Mouse (Mus musculus): ENCODE data around the gene Dennd6b. TPM values are rescaled to one million over a fixed set of nuclear protein-coding genes. Genes with fewer than 3 reads are reported as not detected.

Gene Dennd6b
- total and polyA plus RNA-seq, 2 experiments from 2014 or later = 53.3 to 89.6 TPM

- Histone ChIP-seq H3K4me3 (ENCODE audit: low read depth, low read length) (no peak overlapping the region), H3K4me2 (ENCODE audit: low read depth) (peak overlapping the region; percentile 27), H3K27ac (ENCODE audit: low read depth, low read length) (no peak overlapping the region; the same call in 1 of the 2 replicates), H3K27me3 (ENCODE audit: insufficient read depth, low read length) (no peaks in the 10 kb centered on the region), H3K9me3 (ENCODE audit: low read length) (no peaks in the 10 kb centered on the region), H3K9ac (no peak overlapping the region), H3K4me1 (ENCODE audit: insufficient read depth) (peaks cover 15% of the 10 kb centered on the region), H3K36me3 (ENCODE audit: insufficient read depth) (no peaks in the 10 kb centered on the region)
- ATAC-seq = no peak
- no peak for TF ChIP-seq CTCF (IDR thresholded peaks at IDR 0.05; ENCODE audit: low read depth)
- no peak for DNase-seq
- WGBS = 88% methylated on average over 3 of the region's 3 CpGs
These were observed 17.2 kb upstream of the Dennd6b start for GRCm38 (mm10) chr15:89213517-89213916.

GRCm38 (mm10) chr15:89212495-89212894, 16.2 kb upstream of the Dennd6b start:
- peak overlapping the region; percentile 84 for H3K27ac ChIP-seq (ENCODE audit: low read depth, low read length)

GRCm38 (mm10) chr15:89211716-89212461, 15.6 kb upstream of the Dennd6b start:
- under 1% methylated on average over 31 of the region's 35 CpGs for WGBS
- no peak for DNase-seq

More at GRCm38 (mm10) chr15:89212495-89212894, 16.2 kb upstream of the Dennd6b start:
- DNase-seq (no peak), ATAC-seq (no peak)
- peak overlapping the region; percentile 70 for H3K4me3 ChIP-seq (ENCODE audit: low read depth, low read length)
- peak overlapping the region; percentile 70 for H3K4me2 ChIP-seq (ENCODE audit: low read depth)
- H3K27me3 ChIP-seq (ENCODE audit: insufficient read depth, low read length) = no peaks in the 10 kb centered on the region
- WGBS = 48% methylated on average over 6 of the region's 6 CpGs
- no peaks in the 10 kb centered on the region for H3K36me3 ChIP-seq (ENCODE audit: insufficient read depth)
- H3K9ac ChIP-seq = peak overlapping the region; percentile 83
- no peaks in the 10 kb centered on the region for H3K9me3 ChIP-seq (ENCODE audit: low read length)
- TF ChIP-seq CTCF (IDR thresholded peaks at IDR 0.05; ENCODE audit: low read depth) = no peak
- H3K4me1 ChIP-seq (ENCODE audit: insufficient read depth) = peaks cover 15% of the 10 kb centered on the region

GRCm38 (mm10) chr15:89210915-89211715, 14.8 kb upstream of the Dennd6b start, which contains the start of gene Ppp6r2:
Gene Ppp6r2, plus strand, starts transcription at chr15:89211553.
- Histone ChIP-seq H3K9me3 (ENCODE audit: low read length) (no peaks in the 10 kb centered on the region), H3K4me2 (ENCODE audit: low read depth) (peak within 1 kb of the TSS; percentile 70), H3K36me3 (ENCODE audit: insufficient read depth) (no peaks in the 10 kb centered on the region), H3K4me3 (ENCODE audit: low read depth, low read length) (peak within 1 kb of the TSS; percentile 70), H3K27me3 (ENCODE audit: insufficient read depth, low read length) (no peaks in the 10 kb centered on the region), H3K27ac (ENCODE audit: low read depth, low read length) (peak within 1 kb of the TSS; percentile 84), H3K4me1 (ENCODE audit: insufficient read depth) (peaks cover 15% of the 10 kb centered on the region), H3K9ac (peak within 1 kb of the TSS; percentile 83)
- 5% methylated on average over 57 of the region's 73 CpGs for WGBS
- DNase-seq (peak; percentile 88), ATAC-seq (peak; percentile 81)
- peak; percentile 54 for TF ChIP-seq CTCF (IDR thresholded peaks at IDR 0.05; ENCODE audit: low read depth)

More at GRCm38 (mm10) chr15:89211716-89212461, 15.6 kb upstream of the Dennd6b start:
- TF ChIP-seq CTCF (IDR thresholded peaks at IDR 0.05; ENCODE audit: low read depth) = no peak
- Histone ChIP-seq H3K4me1 (ENCODE audit: insufficient read depth) (peaks cover 15% of the 10 kb centered on the region), H3K27ac (ENCODE audit: low read depth, low read length) (peak overlapping the region; percentile 84), H3K27me3 (ENCODE audit: insufficient read depth, low read length) (no peaks in the 10 kb centered on the region), H3K4me3 (ENCODE audit: low read depth, low read length) (peak overlapping the region; percentile 70), H3K9ac (peak overlapping the region; percentile 83), H3K36me3 (ENCODE audit: insufficient read depth) (no peaks in the 10 kb centered on the region), H3K9me3 (ENCODE audit: low read length) (no peaks in the 10 kb centered on the region), H3K4me2 (ENCODE audit: low read depth) (peak overlapping the region; percentile 70)
- ATAC-seq = peak; percentile 28

GRCm38 (mm10) chr15:89209886-89210761, 13.8 kb upstream of the Dennd6b start:
- ATAC-seq = peak; percentile 28; the same call in 1 of the 2 replicates
- no peaks in the 10 kb centered on the region for H3K9me3 ChIP-seq (ENCODE audit: low read length)

GRCm38 (mm10) chr15:89207457-89207856, 11.2 kb upstream of the Dennd6b start:
- Histone ChIP-seq H3K36me3 (ENCODE audit: insufficient read depth) (no peaks in the 10 kb centered on the region), H3K9me3 (ENCODE audit: low read length) (no peaks in the 10 kb centered on the region), H3K27me3 (ENCODE audit: insufficient read depth, low read length) (no peaks in the 10 kb centered on the region), H3K27ac (ENCODE audit: low read depth, low read length) (no peak overlapping the region), H3K4me1 (ENCODE audit: insufficient read depth) (no peaks in the 10 kb centered on the region), H3K4me3 (ENCODE audit: low read depth, low read length) (no peak overlapping the region), H3K4me2 (ENCODE audit: low read depth) (no peak overlapping the region), H3K9ac (no peak overlapping the region)
- ATAC-seq (no peak), DNase-seq (no peak)
- no peak for TF ChIP-seq CTCF (IDR thresholded peaks at IDR 0.05; ENCODE audit: low read depth)
- 83% methylated on average over 4 of the region's 4 CpGs for WGBS

More at GRCm38 (mm10) chr15:89209886-89210761, 13.8 kb upstream of the Dennd6b start:
- H3K27me3 ChIP-seq (ENCODE audit: insufficient read depth, low read length) = no peaks in the 10 kb centered on the region
- 15% methylated on average over 22 of the region's 22 CpGs for WGBS
- peak; percentile 84 for TF ChIP-seq CTCF (IDR thresholded peaks at IDR 0.05; ENCODE audit: low read depth)
- no peaks in the 10 kb centered on the region for H3K36me3 ChIP-seq (ENCODE audit: insufficient read depth)
- peak overlapping the region; percentile 76 for H3K27ac ChIP-seq (ENCODE audit: low read depth, low read length)
- peak overlapping the region; percentile 34; the same call in 1 of the 2 replicates for H3K9ac ChIP-seq
- H3K4me1 ChIP-seq (ENCODE audit: insufficient read depth) = peaks cover 15% of the 10 kb centered on the region
- H3K4me3 ChIP-seq (ENCODE audit: low read depth, low read length) = peak overlapping the region; percentile 23
- DNase-seq = peak; percentile 92
- peak overlapping the region; percentile 50 for H3K4me2 ChIP-seq (ENCODE audit: low read depth)

Data from forebrain, postnatal 0 days (tissue).